Mouse (Mus musculus) cerebellum, adult 9-10 months (tissue): ENCODE results near the gene Nipa1.

Experiments
- DNase-seq: peaks from one replicate; pipeline ENCODE4 v3.0.0; 2022

The Nipa1 gene

GRCm38 (mm10) chr7:55998997-55999396 is 20.8 kb downstream of the Nipa1 start:
- no peak for DNase-seq

- no peak for DNase-seq
Observed at GRCm38 (mm10) chr7:55995013-55995412, 24.7 kb downstream of the Nipa1 start.

GRCm38 (mm10) chr7:55991858-55992257 is 27.9 kb downstream of the Nipa1 start:
- no peak for DNase-seq

GRCm38 (mm10) chr7:55991129-55991528 is 28.6 kb downstream of the Nipa1 start:
- DNase-seq: no peak

GRCm38 (mm10) chr7:55986526-55987214 is 33.1 kb downstream of the Nipa1 start:
- DNase-seq: peak; percentile 82

GRCm38 (mm10) chr7:55984754-55985153 is 35.0 kb downstream of the Nipa1 start:
- DNase-seq: no peak

GRCm38 (mm10) chr7:55983107-55983506 is 36.6 kb downstream of the Nipa1 start:
- no peak for DNase-seq

- DNase-seq: no peak
Observed at GRCm38 (mm10) chr7:55982010-55982700, 37.6 kb downstream of the Nipa1 start.

GRCm38 (mm10) chr7:55981511-55981910 is 38.2 kb downstream of the Nipa1 start:
- no peak for DNase-seq

GRCm38 (mm10) chr7:55974429-55974828 is 45.3 kb downstream of the Nipa1 start:
- no peak for DNase-seq

- no peak for DNase-seq
Observed at GRCm38 (mm10) chr7:55969415-55969814, 50.3 kb downstream of the Nipa1 start.

GRCm38 (mm10) chr7:55968258-55968901 is 51.4 kb downstream of the Nipa1 start:
- DNase-seq: no peak

- DNase-seq: no peak
Observed at GRCm38 (mm10) chr7:55966866-55967460, 52.8 kb downstream of the Nipa1 start.

- peak; percentile 92 for DNase-seq
Observed at GRCm38 (mm10) chr7:55962004-55962908, 57.5 kb downstream of the Nipa1 start, which contains the start of gene Nipa2. TSS of gene Nipa2 (minus strand) at chr7:55962476.

- no peak for DNase-seq
Observed at GRCm38 (mm10) chr7:55960506-55960905, 59.2 kb downstream of the Nipa1 start.

GRCm38 (mm10) chr7:55959801-55960200 is 60.0 kb downstream of the Nipa1 start:
- no peak for DNase-seq

- DNase-seq: no peak
Observed at GRCm38 (mm10) chr7:55957916-55958315, 61.8 kb downstream of the Nipa1 start.

GRCm38 (mm10) chr7:55957178-55957577 is 62.6 kb downstream of the Nipa1 start:
- DNase-seq: no peak

GRCm38 (mm10) chr7:55956054-55956453 is 63.7 kb downstream of the Nipa1 start:
- no peak for DNase-seq

- no peak for DNase-seq
Observed at GRCm38 (mm10) chr7:55938341-55938740, 81.4 kb downstream of the Nipa1 start.

- DNase-seq: no peak
Observed at GRCm38 (mm10) chr7:55935025-55935424, 84.7 kb downstream of the Nipa1 start.

- no peak for DNase-seq
Observed at GRCm38 (mm10) chr7:55928649-55929048, 91.1 kb downstream of the Nipa1 start.
